Mouse (Mus musculus): ENCODE measurements at regions not wholly inside any gene's neighbourhood (a gene's known extent, or its start where the extent isn't known, plus 50 kb on each side); places are given as distances from the start of the nearest gene placed in this dataset.

- ATAC-seq (peak; percentile 61), DNase-seq (ENCODE audit: low spot score) (no peak)
Observed at GRCm38 (mm10) chr1:33214394-33214793, 455.2 kb downstream of the Prim2 start.

GRCm38 (mm10) chr1:33201571-33202189 is 467.9 kb downstream of the Prim2 start:
- Histone ChIP-seq H3K9me3 (replicated peaks; ENCODE audit: control insufficient read depth, low read length) (no peaks in the 10 kb centered on the region), H3K27me3 (replicated peaks; ENCODE audit: control insufficient read depth, insufficient read depth, low read length) (no peaks in the 10 kb centered on the region), H3K9ac (ENCODE audit: low read length) (no peak overlapping the region), H3K4me1 (ENCODE audit: control insufficient read depth, insufficient read depth, low read length) (no peaks in the 10 kb centered on the region), H3K36me3 (ENCODE audit: control insufficient read depth, insufficient read depth, low read length) (no peaks in the 10 kb centered on the region), H3K4me3 (ENCODE audit: low read depth, low read length) (no peak overlapping the region), H3K4me2 (ENCODE audit: low read length) (no peak overlapping the region), H3K27ac (ENCODE audit: low read depth, low read length) (no peak overlapping the region)
- peak; percentile 81 for ATAC-seq
- WGBS, result 43% methylated on average over 6 of the region's 6 CpGs
- DNase-seq (ENCODE audit: low spot score), result peak; percentile 59

More at GRCm38 (mm10) chr1:33214394-33214793, 455.2 kb downstream of the Prim2 start:
- no peaks in the 10 kb centered on the region for H3K9me3 ChIP-seq (replicated peaks; ENCODE audit: control insufficient read depth, low read length)
- H3K4me3 ChIP-seq (ENCODE audit: low read depth, low read length), result no peak overlapping the region
- no peaks in the 10 kb centered on the region for H3K27me3 ChIP-seq (replicated peaks; ENCODE audit: control insufficient read depth, insufficient read depth, low read length)
- H3K4me1 ChIP-seq (ENCODE audit: control insufficient read depth, insufficient read depth, low read length), result peaks cover 4% of the 10 kb centered on the region; the same call in 1 of the 2 replicates
- H3K36me3 ChIP-seq (ENCODE audit: control insufficient read depth, insufficient read depth, low read length), result no peaks in the 10 kb centered on the region
- H3K27ac ChIP-seq (ENCODE audit: low read depth, low read length), result no peak overlapping the region
- WGBS, result 85% methylated on average over 1 of the region's 1 CpGs
- no peak overlapping the region for H3K4me2 ChIP-seq (ENCODE audit: low read length)
- H3K9ac ChIP-seq (ENCODE audit: low read length), result no peak overlapping the region

- peak; percentile 65 for DNase-seq (ENCODE audit: low spot score)
- H3K9me3 ChIP-seq (replicated peaks; ENCODE audit: control insufficient read depth, low read length), result no peaks in the 10 kb centered on the region
- H3K27ac ChIP-seq (ENCODE audit: low read depth, low read length), result no peak overlapping the region
- WGBS, result 61% methylated on average over 2 of the region's 2 CpGs
- H3K4me1 ChIP-seq (ENCODE audit: control insufficient read depth, insufficient read depth, low read length), result no peaks in the 10 kb centered on the region
- no peak overlapping the region for H3K4me2 ChIP-seq (ENCODE audit: low read length)
- no peak overlapping the region for H3K9ac ChIP-seq (ENCODE audit: low read length)
- no peak overlapping the region for H3K4me3 ChIP-seq (ENCODE audit: low read depth, low read length)
- no peak for ATAC-seq
- no peaks in the 10 kb centered on the region for H3K27me3 ChIP-seq (replicated peaks; ENCODE audit: control insufficient read depth, insufficient read depth, low read length)
- no peaks in the 10 kb centered on the region for H3K36me3 ChIP-seq (ENCODE audit: control insufficient read depth, insufficient read depth, low read length)
Observed at GRCm38 (mm10) chr1:33195114-33195513, 474.5 kb downstream of the Prim2 start.

- H3K9ac ChIP-seq (ENCODE audit: low read length), result no peak overlapping the region
- WGBS, result 63% methylated on average over 10 of the region's 10 CpGs
- DNase-seq (ENCODE audit: low spot score) (peak; percentile 83), ATAC-seq (peak; percentile 80; the same call in 1 of the 2 replicates)
- H3K9me3 ChIP-seq (replicated peaks; ENCODE audit: control insufficient read depth, low read length), result no peaks in the 10 kb centered on the region
- no peaks in the 10 kb centered on the region for H3K36me3 ChIP-seq (ENCODE audit: control insufficient read depth, insufficient read depth, low read length)
- H3K27me3 ChIP-seq (replicated peaks; ENCODE audit: control insufficient read depth, insufficient read depth, low read length), result no peaks in the 10 kb centered on the region
- H3K27ac ChIP-seq (ENCODE audit: low read depth, low read length), result no peak overlapping the region
- no peak overlapping the region for H3K4me2 ChIP-seq (ENCODE audit: low read length)
- H3K4me3 ChIP-seq (ENCODE audit: low read depth, low read length), result no peak overlapping the region
- no peaks in the 10 kb centered on the region for H3K4me1 ChIP-seq (ENCODE audit: control insufficient read depth, insufficient read depth, low read length)
Observed at GRCm38 (mm10) chr1:33174646-33175435, 494.8 kb downstream of the Prim2 start.

- Histone ChIP-seq H3K4me3 (ENCODE audit: low read depth, low read length) (no peak overlapping the region), H3K4me1 (ENCODE audit: control insufficient read depth, insufficient read depth, low read length) (no peaks in the 10 kb centered on the region), H3K4me2 (ENCODE audit: low read length) (no peak overlapping the region), H3K36me3 (ENCODE audit: control insufficient read depth, insufficient read depth, low read length) (no peaks in the 10 kb centered on the region), H3K9ac (ENCODE audit: low read length) (no peak overlapping the region), H3K9me3 (replicated peaks; ENCODE audit: control insufficient read depth, low read length) (no peaks in the 10 kb centered on the region), H3K27ac (ENCODE audit: low read depth, low read length) (no peak overlapping the region), H3K27me3 (replicated peaks; ENCODE audit: control insufficient read depth, insufficient read depth, low read length) (no peaks in the 10 kb centered on the region)
- ATAC-seq (peak; percentile 40; the same call in 1 of the 2 replicates), DNase-seq (ENCODE audit: low spot score) (peak; percentile 18)
- WGBS, result 66% methylated on average over 7 of the region's 7 CpGs
Observed at GRCm38 (mm10) chr1:33136991-33137390, 532.6 kb downstream of the Prim2 start.

- H3K9ac ChIP-seq (ENCODE audit: low read length), result no peak overlapping the region
- ATAC-seq, result no peak
- no peak overlapping the region for H3K4me2 ChIP-seq (ENCODE audit: low read length)
- WGBS, result 90% methylated on average over 1 of the region's 1 CpGs
- no peaks in the 10 kb centered on the region for H3K27me3 ChIP-seq (replicated peaks; ENCODE audit: control insufficient read depth, insufficient read depth, low read length)
- no peaks in the 10 kb centered on the region for H3K4me1 ChIP-seq (ENCODE audit: control insufficient read depth, insufficient read depth, low read length)
- H3K36me3 ChIP-seq (ENCODE audit: control insufficient read depth, insufficient read depth, low read length), result no peaks in the 10 kb centered on the region
- no peak overlapping the region for H3K27ac ChIP-seq (ENCODE audit: low read depth, low read length)
- DNase-seq (ENCODE audit: low spot score), result no peak
- no peak overlapping the region for H3K4me3 ChIP-seq (ENCODE audit: low read depth, low read length)
- H3K9me3 ChIP-seq (replicated peaks; ENCODE audit: control insufficient read depth, low read length), result no peaks in the 10 kb centered on the region
Observed at GRCm38 (mm10) chr1:33130351-33130750, 539.2 kb downstream of the Prim2 start.

GRCm38 (mm10) chr1:33125062-33125461 is 544.5 kb downstream of the Prim2 start:
- no peak for ATAC-seq

GRCm38 (mm10) chr1:33106286-33106685 is 559.2 kb upstream of the Gm5415 start:
- 74% methylated on average over 5 of the region's 5 CpGs for WGBS

More at GRCm38 (mm10) chr1:33125062-33125461, 544.5 kb downstream of the Prim2 start:
- Histone ChIP-seq H3K36me3 (ENCODE audit: control insufficient read depth, insufficient read depth, low read length) (no peaks in the 10 kb centered on the region), H3K9ac (ENCODE audit: low read length) (no peak overlapping the region), H3K4me3 (ENCODE audit: low read depth, low read length) (no peak overlapping the region), H3K4me1 (ENCODE audit: control insufficient read depth, insufficient read depth, low read length) (no peaks in the 10 kb centered on the region), H3K27ac (ENCODE audit: low read depth, low read length) (no peak overlapping the region), H3K9me3 (replicated peaks; ENCODE audit: control insufficient read depth, low read length) (no peaks in the 10 kb centered on the region), H3K27me3 (replicated peaks; ENCODE audit: control insufficient read depth, insufficient read depth, low read length) (no peaks in the 10 kb centered on the region), H3K4me2 (ENCODE audit: low read length) (no peak overlapping the region)
- peak; percentile 10 for DNase-seq (ENCODE audit: low spot score)
- 87% methylated on average over 7 of the region's 7 CpGs for WGBS

GRCm38 (mm10) chr1:33104296-33104695 is 557.2 kb upstream of the Gm5415 start:
- 91% methylated on average over 1 of the region's 1 CpGs for whole genome bisulfite sequencing
- H3K9ac ChIP-seq (ENCODE audit: low read length), result no peak overlapping the region
- no peaks in the 10 kb centered on the region for H3K4me1 ChIP-seq (ENCODE audit: control insufficient read depth, insufficient read depth, low read length)
- ATAC-seq, result no peak
- no peak overlapping the region for H3K4me3 ChIP-seq (ENCODE audit: low read depth, low read length)
- no peaks in the 10 kb centered on the region; the same call in 1 of the 2 replicates for H3K9me3 ChIP-seq (replicated peaks; ENCODE audit: control insufficient read depth, low read length)
- no peaks in the 10 kb centered on the region for H3K27me3 ChIP-seq (replicated peaks; ENCODE audit: control insufficient read depth, insufficient read depth, low read length)
- no peak overlapping the region for H3K27ac ChIP-seq (ENCODE audit: low read depth, low read length)
- no peaks in the 10 kb centered on the region for H3K36me3 ChIP-seq (ENCODE audit: control insufficient read depth, insufficient read depth, low read length)
- DNase-seq (ENCODE audit: low spot score), result no peak
- no peak overlapping the region for H3K4me2 ChIP-seq (ENCODE audit: low read length)

More at GRCm38 (mm10) chr1:33106286-33106685, 559.2 kb upstream of the Gm5415 start:
- no peak overlapping the region for H3K9ac ChIP-seq (ENCODE audit: low read length)
- H3K4me2 ChIP-seq (ENCODE audit: low read length), result no peak overlapping the region
- no peaks in the 10 kb centered on the region for H3K36me3 ChIP-seq (ENCODE audit: control insufficient read depth, insufficient read depth, low read length)
- DNase-seq (ENCODE audit: low spot score), result no peak
- H3K27ac ChIP-seq (ENCODE audit: low read depth, low read length), result no peak overlapping the region
- no peak overlapping the region for H3K4me3 ChIP-seq (ENCODE audit: low read depth, low read length)
- H3K27me3 ChIP-seq (replicated peaks; ENCODE audit: control insufficient read depth, insufficient read depth, low read length), result no peaks in the 10 kb centered on the region
- no peak for ATAC-seq
- no peaks in the 10 kb centered on the region for H3K4me1 ChIP-seq (ENCODE audit: control insufficient read depth, insufficient read depth, low read length)
- no peaks in the 10 kb centered on the region; the same call in 1 of the 2 replicates for H3K9me3 ChIP-seq (replicated peaks; ENCODE audit: control insufficient read depth, low read length)
